Mouse (Mus musculus) brown adipose tissue, adult 24 weeks (tissue): ENCODE measurements around the gene B4galnt3. TPM values are rescaled to one million over a fixed set of nuclear protein-coding genes. Genes with fewer than 3 reads are reported as not detected.

Experiments used
- H3K27ac ChIP-seq: fragments of 200-500 bp; replicated peaks from 2 replicates; pipeline ENCODE4 v1.5.1; 2012; ENCODE audit warnings: low read depth, mild to moderate bottlenecking, low read length
- H3K4me1 ChIP-seq: fragments of 200-500 bp; 2 replicates; pipeline ENCODE4 v1.6.1; 2012; ENCODE audit warnings: low read length, mixed read lengths; ENCODE audit not compliant: control insufficient read depth, insufficient read depth, insufficient read length
- H3K4me3 ChIP-seq: fragments of 200-500 bp; 2 replicates; pipeline ENCODE4 v1.5.1; 2012; ENCODE audit warnings: low read depth, mild to moderate bottlenecking, low read length, moderate library complexity; ENCODE audit not compliant: insufficient read depth
- polyA plus RNA-seq: library from polyadenylated mRNA; stranded (reverse); fragments of >200 nt; gene quantifications from 2 replicates; pipeline ENCODE4 v1.2.4, GENCODE M21; 2012; ENCODE audit not compliant: missing spikeins, insufficient read depth, insufficient read length

B4galnt3 gene
- polyA plus RNA-seq, 1 experiment: not detected

- Histone ChIP-seq H3K4me1 (no peaks in the 10 kb centered on the region), H3K27ac (no peak overlapping the region), H3K4me3 (no peak overlapping the region)
These were observed 2.9 kb downstream of the B4galnt3 start for GRCm38 (mm10) chr6:120291396-120292009.

- Histone ChIP-seq H3K4me3 (no peak overlapping the region), H3K4me1 (no peaks in the 10 kb centered on the region), H3K27ac (no peak overlapping the region)
These were observed 4.9 kb downstream of the B4galnt3 start for GRCm38 (mm10) chr6:120289430-120289829.

- H3K27ac ChIP-seq: no peak overlapping the region
- H3K4me1 ChIP-seq: no peaks in the 10 kb centered on the region
- no peak overlapping the region for H3K4me3 ChIP-seq
These were observed 5.8 kb downstream of the B4galnt3 start for GRCm38 (mm10) chr6:120288541-120288940.

GRCm38 (mm10) chr6:120287279-120287678, 7.1 kb downstream of the B4galnt3 start:
- no peaks in the 10 kb centered on the region for H3K4me1 ChIP-seq
- no peak overlapping the region for H3K27ac ChIP-seq
- H3K4me3 ChIP-seq: no peak overlapping the region

- H3K4me3 ChIP-seq: no peak overlapping the region
- no peak overlapping the region for H3K27ac ChIP-seq
- H3K4me1 ChIP-seq: no peaks in the 10 kb centered on the region
These were observed 17.4 kb downstream of the B4galnt3 start for GRCm38 (mm10) chr6:120276874-120277449.

GRCm38 (mm10) chr6:120275301-120275700, 19.1 kb downstream of the B4galnt3 start:
- Histone ChIP-seq H3K27ac (no peak overlapping the region), H3K4me1 (no peaks in the 10 kb centered on the region), H3K4me3 (no peak overlapping the region)

- Histone ChIP-seq H3K4me1 (no peaks in the 10 kb centered on the region), H3K4me3 (no peak overlapping the region), H3K27ac (no peak overlapping the region)
These were observed 19.5 kb downstream of the B4galnt3 start for GRCm38 (mm10) chr6:120274887-120275286.

GRCm38 (mm10) chr6:120274181-120274580, 20.2 kb downstream of the B4galnt3 start:
- H3K4me3 ChIP-seq: no peak overlapping the region
- no peaks in the 10 kb centered on the region for H3K4me1 ChIP-seq
- no peak overlapping the region for H3K27ac ChIP-seq

- no peak overlapping the region for H3K4me3 ChIP-seq
- H3K27ac ChIP-seq: no peak overlapping the region
- no peaks in the 10 kb centered on the region for H3K4me1 ChIP-seq
These were observed 30.2 kb downstream of the B4galnt3 start for GRCm38 (mm10) chr6:120264151-120264550.

GRCm38 (mm10) chr6:120263608-120264007, 30.8 kb downstream of the B4galnt3 start:
- no peak overlapping the region for H3K27ac ChIP-seq
- H3K4me1 ChIP-seq: no peaks in the 10 kb centered on the region

GRCm38 (mm10) chr6:120262886-120263531, 31.4 kb downstream of the B4galnt3 start:
- Histone ChIP-seq H3K27ac (no peak overlapping the region), H3K4me1 (no peaks in the 10 kb centered on the region), H3K4me3 (no peak overlapping the region)

More at GRCm38 (mm10) chr6:120263608-120264007, 30.8 kb downstream of the B4galnt3 start:
- no peak overlapping the region for H3K4me3 ChIP-seq

- H3K4me3 ChIP-seq: no peak overlapping the region
- no peak overlapping the region for H3K27ac ChIP-seq
- H3K4me1 ChIP-seq: no peaks in the 10 kb centered on the region
These were observed 34.9 kb downstream of the B4galnt3 start for GRCm38 (mm10) chr6:120259481-120259880.

GRCm38 (mm10) chr6:120256431-120256935, 37.9 kb downstream of the B4galnt3 start:
- Histone ChIP-seq H3K4me3 (no peak overlapping the region), H3K27ac (no peak overlapping the region), H3K4me1 (no peaks in the 10 kb centered on the region)

- H3K4me1 ChIP-seq: no peaks in the 10 kb centered on the region
- H3K4me3 ChIP-seq: no peak overlapping the region
- no peak overlapping the region for H3K27ac ChIP-seq
These were observed 38.7 kb downstream of the B4galnt3 start for GRCm38 (mm10) chr6:120255701-120256100.

GRCm38 (mm10) chr6:120255144-120255543, 39.2 kb downstream of the B4galnt3 start:
- no peak overlapping the region for H3K4me3 ChIP-seq
- no peaks in the 10 kb centered on the region for H3K4me1 ChIP-seq
- H3K27ac ChIP-seq: no peak overlapping the region

GRCm38 (mm10) chr6:120254640-120255039, 39.7 kb downstream of the B4galnt3 start:
- Histone ChIP-seq H3K27ac (no peak overlapping the region), H3K4me1 (no peaks in the 10 kb centered on the region), H3K4me3 (no peak overlapping the region)
